Mouse (Mus musculus): ENCODE measurements around the gene Unc13a. TPM values are rescaled to one million over a fixed set of nuclear protein-coding genes. Genes with fewer than 3 reads are reported as not detected.
"Not testable (repeated sequence)": the region's sequence is repeated elsewhere in the genome, so short reads cannot be mapped to it uniquely, and the experiment has no call there.

Gene Unc13a
- polyA plus RNA-seq, 1 experiment from 2014 or later, result 8.4 TPM

DNA sequence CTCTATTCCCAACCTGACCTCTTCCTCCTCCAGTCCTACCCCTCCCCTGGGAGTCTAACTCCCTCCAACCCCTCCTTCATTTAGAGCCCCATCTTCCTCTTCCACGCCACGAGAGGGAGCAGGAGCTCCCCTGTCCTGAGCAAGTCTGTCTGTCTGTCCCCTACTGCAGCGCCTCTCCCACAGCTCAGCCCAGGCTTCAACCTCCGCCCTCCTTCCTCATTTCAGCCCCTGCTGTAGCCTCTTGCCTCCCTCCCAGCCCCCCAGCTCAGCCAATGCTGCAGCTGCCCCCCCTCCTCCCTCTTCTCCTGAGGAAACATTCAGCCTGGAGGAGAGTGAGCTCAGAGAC is 30.5 kb upstream of the Unc13a start:
- Histone ChIP-seq H3K27ac (no peak overlapping the region), H3K9me3 (0 out of 2 replicates have a peak, but pooled peaks cover 2% of the 10 kb centered on the region), H3K36me3 (no peaks in the 10 kb centered on the region), H3K4me1 (replicated peaks) (peaks cover 20% of the 10 kb centered on the region), H3K4me3 (no peak overlapping the region), H3K27me3 (ENCODE audit: insufficient read depth, poor library complexity, severe bottlenecking) (peaks cover 92% of the 10 kb centered on the region)
- 24% methylated on average over 4 of the region's 4 CpGs for WGBS
- DNase-seq (ENCODE audit: low spot score), result no peak

DNA sequence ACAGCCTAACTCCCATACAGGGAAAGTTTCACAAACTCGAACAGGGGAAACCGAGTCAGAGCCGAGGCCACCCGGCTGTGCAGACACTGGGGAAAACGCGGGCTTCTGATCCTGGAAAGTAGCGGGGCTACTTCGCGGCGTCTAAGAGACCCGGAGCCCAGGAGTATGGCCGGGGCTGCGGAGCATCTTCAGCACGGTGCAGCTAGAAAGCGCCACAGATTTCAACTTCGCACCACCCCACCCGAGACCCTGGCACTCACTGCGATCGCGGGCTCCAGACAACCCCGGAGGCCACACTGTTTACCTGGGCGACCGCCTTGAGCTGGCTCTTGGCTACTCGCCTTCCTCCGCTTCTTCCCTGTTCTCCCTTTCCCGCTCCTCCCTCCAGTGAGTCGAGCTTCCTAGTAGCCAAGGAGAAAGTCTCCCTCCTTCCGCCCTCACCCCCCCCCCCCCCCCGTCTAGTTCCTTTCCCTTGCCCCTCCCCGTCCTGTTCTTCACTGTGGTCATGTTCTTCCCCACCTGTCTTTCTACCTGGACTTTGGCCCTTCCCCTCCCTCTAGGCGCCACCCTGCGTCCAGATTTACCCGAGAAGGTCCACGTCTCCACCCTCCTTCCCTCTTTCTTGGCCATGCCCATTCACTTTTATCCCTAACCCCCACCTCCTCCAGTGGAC is 30.0 kb upstream of the Unc13a start, which contains the start of gene B3gnt3:
Gene B3gnt3, minus strand, starts transcription at position 376 of the 673 bp plus-strand sequence.
- Histone ChIP-seq H3K27ac (no peak within 1 kb of the TSS), H3K36me3 (no peaks in the 10 kb centered on the region), H3K4me3 (peak within 1 kb of the TSS; percentile 22), H3K4me1 (replicated peaks) (peaks cover 20% of the 10 kb centered on the region), H3K27me3 (ENCODE audit: insufficient read depth, poor library complexity, severe bottlenecking) (peaks cover 93% of the 10 kb centered on the region), H3K9me3 (0 out of 2 replicates have a peak, but pooled peaks cover 2% of the 10 kb centered on the region)
- WGBS, result 23% methylated on average over 32 of the region's 34 CpGs
- DNase-seq (ENCODE audit: low spot score), result no peak

DNA sequence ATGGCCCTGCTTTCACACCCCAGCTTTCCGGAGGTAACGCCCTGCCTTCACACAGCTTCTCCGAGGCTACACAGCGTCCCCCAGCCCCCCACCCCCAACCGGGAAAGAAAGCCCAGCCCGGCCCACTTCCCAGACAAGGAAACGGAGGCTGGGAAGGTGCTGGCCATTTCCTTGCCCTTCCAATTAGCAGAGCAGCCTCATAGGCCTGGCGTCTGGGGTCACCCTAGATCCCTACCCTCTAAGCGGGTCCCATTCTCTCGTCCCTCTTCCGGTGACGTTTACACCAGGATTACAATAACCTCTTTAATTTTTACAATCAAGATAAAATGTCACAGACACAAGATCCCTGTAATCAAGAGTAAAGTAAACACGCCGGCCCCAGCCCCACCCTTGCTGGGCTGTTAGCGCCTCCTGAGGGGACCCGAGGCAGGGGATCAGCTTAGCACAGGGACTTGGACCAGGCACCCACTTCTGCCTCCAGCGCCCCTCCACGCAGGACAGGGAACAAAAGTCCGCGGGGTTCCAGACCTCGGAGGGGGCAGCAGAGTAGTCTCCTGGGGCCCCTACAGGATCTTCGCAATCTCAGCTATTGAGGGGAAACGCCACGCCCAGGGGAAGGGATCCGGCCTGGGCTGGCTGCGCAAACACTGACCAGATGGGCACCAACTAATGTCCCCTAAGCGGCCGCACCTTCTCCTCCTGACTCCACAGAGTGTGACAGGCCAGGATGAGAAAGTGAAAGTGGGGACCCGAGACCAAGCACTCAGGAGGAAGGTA is 29.1 kb upstream of the Unc13a start:
- Histone ChIP-seq H3K27me3 (ENCODE audit: insufficient read depth, poor library complexity, severe bottlenecking) (peaks cover 93% of the 10 kb centered on the region), H3K27ac (no peak overlapping the region), H3K4me1 (replicated peaks) (peaks cover 20% of the 10 kb centered on the region), H3K36me3 (no peaks in the 10 kb centered on the region), H3K4me3 (peak overlapping the region; percentile 22), H3K9me3 (0 out of 2 replicates have a peak, but pooled peaks cover 2% of the 10 kb centered on the region)
- DNase-seq (ENCODE audit: low spot score), result no peak
- 10% methylated on average over 29 of the region's 29 CpGs for WGBS

DNA sequence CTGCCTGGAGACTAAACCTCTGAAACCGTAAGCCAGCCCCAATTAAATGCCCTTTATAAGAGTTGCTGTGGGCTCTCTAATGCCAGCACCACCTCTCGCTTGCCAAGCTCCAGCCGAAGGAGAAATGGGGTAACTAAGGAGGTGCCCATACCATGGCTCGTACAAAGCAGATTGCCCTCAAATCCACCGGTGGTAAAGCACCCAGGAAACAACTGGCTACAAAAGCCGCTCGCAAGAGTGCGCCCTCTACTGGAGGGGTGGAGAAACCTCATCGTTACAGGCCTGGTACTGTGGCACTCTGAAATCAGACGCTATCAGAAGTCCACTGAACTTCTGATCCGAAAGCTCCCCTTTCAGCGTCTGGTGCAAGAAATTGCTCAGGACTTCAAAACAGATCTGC is 23.9 kb upstream of the Unc13a start:
- not testable (repeated sequence) for DNase-seq (ENCODE audit: low spot score); H3K4me3 ChIP-seq; H3K36me3 ChIP-seq; H3K9me3 ChIP-seq; H3K27ac ChIP-seq
- 65% methylated on average over 12 of the region's 12 CpGs for WGBS
- Histone ChIP-seq H3K27me3 (ENCODE audit: insufficient read depth, poor library complexity, severe bottlenecking) (peaks cover 96% of the 10 kb centered on the region), H3K4me1 (replicated peaks) (peaks cover 22% of the 10 kb centered on the region)

DNA sequence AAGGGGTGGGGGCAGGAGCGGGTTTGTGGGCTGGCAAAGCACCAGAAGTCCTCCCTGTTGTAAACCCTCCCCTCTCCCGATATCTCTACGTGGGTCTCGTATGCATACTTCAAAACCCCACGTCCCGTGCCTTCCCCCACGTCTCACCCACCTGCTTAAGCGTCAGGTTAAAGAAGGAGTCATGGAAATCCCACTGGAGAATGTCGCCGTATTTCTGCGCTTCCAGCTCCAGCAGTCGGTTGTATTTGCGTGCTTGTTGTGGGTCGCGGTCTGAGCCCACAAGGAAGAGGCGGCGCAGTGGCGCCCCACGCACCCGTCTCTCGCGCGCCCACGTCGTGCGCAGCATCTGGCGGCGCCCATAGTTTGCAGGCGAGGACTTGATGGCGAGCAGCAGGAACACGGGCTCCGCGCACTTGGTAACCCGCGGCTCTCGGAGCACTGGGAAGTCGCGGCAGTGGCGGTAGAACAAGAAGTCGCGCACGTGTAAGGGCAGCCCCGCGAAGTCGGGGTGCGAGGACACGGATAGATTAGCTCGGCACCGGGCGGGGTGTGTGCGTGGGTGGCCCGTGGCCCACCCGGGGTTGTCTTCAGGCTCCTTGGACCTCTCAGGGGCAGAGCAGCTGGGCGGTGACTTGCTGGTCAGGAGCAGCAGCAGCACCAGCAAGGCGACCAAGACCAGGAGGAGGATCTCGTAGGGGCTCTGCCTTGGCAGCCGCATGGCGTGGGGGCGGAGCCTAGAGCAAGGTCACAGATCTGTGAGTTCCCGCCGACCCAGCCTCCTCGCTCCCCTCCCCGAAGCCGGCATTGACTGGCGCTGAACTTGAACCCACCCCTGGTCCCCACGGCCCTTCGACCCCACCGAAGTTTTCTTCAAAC is 21.8 kb upstream of the Unc13a start:
- 10% methylated on average over 68 of the region's 68 CpGs for WGBS
- Histone ChIP-seq H3K27ac (no peak overlapping the region), H3K4me3 (peak overlapping the region; percentile 14; the same call in 1 of the 2 replicates), H3K4me1 (replicated peaks) (peaks cover 18% of the 10 kb centered on the region), H3K27me3 (ENCODE audit: insufficient read depth, poor library complexity, severe bottlenecking) (peaks cover 96% of the 10 kb centered on the region), H3K36me3 (no peaks in the 10 kb centered on the region), H3K9me3 (no peaks in the 10 kb centered on the region; the same call in 1 of the 2 replicates)
- DNase-seq (ENCODE audit: low spot score), result no peak

- H3K9me3 ChIP-seq, result no peaks in the 10 kb centered on the region; the same call in 1 of the 2 replicates
- peak overlapping the region; percentile 20; the same call in 1 of the 2 replicates for H3K4me3 ChIP-seq
- 4% methylated on average over 30 of the region's 30 CpGs for whole genome bisulfite sequencing
- no peaks in the 10 kb centered on the region for H3K36me3 ChIP-seq
- no peak for DNase-seq (ENCODE audit: low spot score)
- H3K27ac ChIP-seq, result no peak overlapping the region
- H3K4me1 ChIP-seq (replicated peaks), result peaks cover 25% of the 10 kb centered on the region
- peaks cover 96% of the 10 kb centered on the region for H3K27me3 ChIP-seq (ENCODE audit: insufficient read depth, poor library complexity, severe bottlenecking)
Observed at GRCm38 (mm10) chr8:71692509-71692908, 21.0 kb upstream of the Unc13a start.

GRCm38 (mm10) chr8:71689028-71689427 is 17.5 kb upstream of the Unc13a start, which contains the start of gene Insl3:
Insl3 (plus strand) TSS chr8:71689214.
- WGBS, result 7% methylated on average over 33 of the region's 33 CpGs
- Histone ChIP-seq H3K4me1 (replicated peaks) (peaks cover 49% of the 10 kb centered on the region), H3K9me3 (no peaks in the 10 kb centered on the region), H3K27me3 (ENCODE audit: insufficient read depth, poor library complexity, severe bottlenecking) (peaks cover 100% of the 10 kb centered on the region), H3K27ac (no peak within 1 kb of the TSS), H3K36me3 (no peaks in the 10 kb centered on the region), H3K4me3 (no peak within 1 kb of the TSS)
- no peak for DNase-seq (ENCODE audit: low spot score)

- no peak overlapping the region for H3K27ac ChIP-seq
- H3K36me3 ChIP-seq, result no peaks in the 10 kb centered on the region
- H3K4me3 ChIP-seq, result no peak overlapping the region
- peaks cover 35% of the 10 kb centered on the region for H3K4me1 ChIP-seq (replicated peaks)
- no peak for DNase-seq (ENCODE audit: low spot score)
- no peaks in the 10 kb centered on the region for H3K9me3 ChIP-seq
- 2% methylated on average over 8 of the region's 8 CpGs for WGBS
- peaks cover 100% of the 10 kb centered on the region for H3K27me3 ChIP-seq (ENCODE audit: insufficient read depth, poor library complexity, severe bottlenecking)
Observed at GRCm38 (mm10) chr8:71687616-71688015, 16.1 kb upstream of the Unc13a start.

GRCm38 (mm10) chr8:71686143-71686734 is 14.7 kb upstream of the Unc13a start:
- Histone ChIP-seq H3K4me1 (replicated peaks) (peaks cover 38% of the 10 kb centered on the region), H3K27ac (no peak overlapping the region), H3K27me3 (ENCODE audit: insufficient read depth, poor library complexity, severe bottlenecking) (peaks cover 100% of the 10 kb centered on the region), H3K4me3 (peak overlapping the region; percentile 39), H3K36me3 (no peaks in the 10 kb centered on the region), H3K9me3 (no peaks in the 10 kb centered on the region)
- DNase-seq (ENCODE audit: low spot score), result no peak
- WGBS, result under 1% methylated on average over 23 of the region's 23 CpGs

- Histone ChIP-seq H3K27ac (no peak overlapping the region), H3K36me3 (no peaks in the 10 kb centered on the region), H3K4me3 (peak overlapping the region; percentile 39), H3K9me3 (no peaks in the 10 kb centered on the region), H3K27me3 (ENCODE audit: insufficient read depth, poor library complexity, severe bottlenecking) (peaks cover 100% of the 10 kb centered on the region), H3K4me1 (replicated peaks) (peaks cover 41% of the 10 kb centered on the region)
- WGBS, result 1% methylated on average over 29 of the region's 29 CpGs
- DNase-seq (ENCODE audit: low spot score), result no peak
Observed at GRCm38 (mm10) chr8:71685573-71685972, 14.0 kb upstream of the Unc13a start.

- Histone ChIP-seq H3K4me1 (replicated peaks) (peaks cover 50% of the 10 kb centered on the region), H3K36me3 (no peaks in the 10 kb centered on the region), H3K27me3 (ENCODE audit: insufficient read depth, poor library complexity, severe bottlenecking) (peaks cover 100% of the 10 kb centered on the region), H3K27ac (no peak overlapping the region), H3K4me3 (no peak overlapping the region), H3K9me3 (no peaks in the 10 kb centered on the region)
- WGBS, result 13% methylated on average over 10 of the region's 10 CpGs
- DNase-seq (ENCODE audit: low spot score), result no peak
Observed at GRCm38 (mm10) chr8:71684701-71685100, 13.1 kb upstream of the Unc13a start.

DNA sequence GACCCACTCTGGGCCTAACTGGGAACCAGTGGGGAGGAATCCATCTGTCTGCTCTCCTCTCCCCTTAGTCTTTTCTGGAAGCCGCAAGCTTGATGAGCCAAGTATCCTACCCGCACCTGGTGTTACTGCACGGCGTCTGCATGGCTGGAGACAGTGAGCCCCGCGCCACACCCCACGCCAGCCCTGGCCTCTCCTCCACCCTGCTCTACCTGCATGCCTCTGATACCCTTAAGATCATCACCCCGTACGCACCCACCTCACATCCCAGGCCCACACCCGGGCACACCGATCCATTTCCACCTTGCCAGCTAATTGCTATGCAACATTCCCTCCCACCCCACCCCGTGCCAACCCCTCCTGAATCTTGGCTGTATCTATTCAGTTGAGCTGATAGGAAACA is 11.3 kb upstream of the Unc13a start:
- peaks cover 51% of the 10 kb centered on the region for H3K4me1 ChIP-seq (replicated peaks)
- H3K27me3 ChIP-seq (ENCODE audit: insufficient read depth, poor library complexity, severe bottlenecking), result peaks cover 100% of the 10 kb centered on the region
- no peak overlapping the region for H3K4me3 ChIP-seq
- H3K27ac ChIP-seq, result no peak overlapping the region
- 63% methylated on average over 12 of the region's 12 CpGs for WGBS
- no peaks in the 10 kb centered on the region for H3K36me3 ChIP-seq
- no peaks in the 10 kb centered on the region for H3K9me3 ChIP-seq
- DNase-seq (ENCODE audit: low spot score), result no peak
